9 mouse cellular contexts compared by ENCODE assay signal in the genomic region with DNA sequence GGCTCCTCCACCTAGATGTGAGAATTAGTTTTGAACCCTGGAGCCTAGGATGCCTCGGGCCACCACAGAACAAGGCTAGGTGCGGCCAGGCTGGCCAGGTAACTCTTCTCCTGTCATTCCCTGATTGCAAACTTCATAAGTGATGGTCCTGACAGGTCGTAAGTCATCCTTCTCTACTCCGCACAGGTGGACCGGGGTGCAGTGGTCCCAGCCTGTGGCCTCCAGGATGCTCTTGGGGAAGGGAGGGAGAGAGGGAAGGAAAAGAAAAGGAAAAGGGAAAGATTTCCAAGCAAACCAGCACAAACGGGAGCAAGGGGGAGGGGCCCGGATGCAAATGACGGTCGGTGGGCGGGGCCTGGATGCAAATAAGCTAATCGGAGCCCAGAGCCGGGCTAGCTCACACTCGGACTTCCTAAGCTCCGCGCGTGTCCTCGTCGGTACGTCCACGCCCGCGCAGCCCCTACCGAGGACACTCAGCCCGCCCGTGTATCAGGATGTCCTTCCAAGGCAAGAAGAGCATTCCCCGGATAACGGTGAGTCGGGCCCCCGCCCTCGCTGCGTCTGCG. TPM values are rescaled to one million over a fixed set of nuclear protein-coding genes. Genes with fewer than 3 reads are reported as not detected.
DNase-seq lines count a peak whose midpoint lies in the region; ATAC-seq and TF ChIP-seq lines count a peak whose summit lies in the region.
"Had no signal": no experiment of that assay in that cellular context is flagged by ENCODE, and none has a peak within 500 bp of the region (broad histone marks: within the 10 kb centered on the region; RNA-seq: fewer than 3 reads in every experiment).

A gene (plus strand): TSS at position 373 of the 566 bp plus-strand sequence.

- peak within 1 kb of the TSS; percentile 87 for H3K9ac ChIP-seq in forebrain, embryonic 11.5 days (ENCODE audit: low read length)
- no peak within 1 kb of the TSS for H3K9ac ChIP-seq in heart, postnatal 0 days (replicated peaks; ENCODE audit: low read depth, low read length)
- no peak within 1 kb of the TSS for H3K9ac ChIP-seq in liver, embryonic 14.5 days (replicated peaks)

- ATAC-seq in megakaryocyte, adult 5-6 weeks (ENCODE audit: poor library complexity, severe bottlenecking) = no peak
- peak; percentile 84 for ATAC-seq in forebrain, embryonic 11.5 days (replicated peaks; ENCODE audit: low FRiP score)
- ATAC-seq in heart, postnatal 0 days (ENCODE audit: insufficient read depth, low read depth) = peak; percentile 53; the same call in 1 of the 2 replicates
- no peak for ATAC-seq in liver, embryonic 14.5 days (ENCODE audit: insufficient read depth)

- H3K4me3 ChIP-seq in megakaryocyte, embryonic 14.5 days (replicated peaks) = peak within 1 kb of the TSS; percentile 14
- peak within 1 kb of the TSS; percentile 73 for H3K4me3 ChIP-seq in forebrain, embryonic 11.5 days (ENCODE audit: low read depth, low read length)
- peak within 1 kb of the TSS; percentile 49 for H3K4me3 ChIP-seq in heart, postnatal 0 days (ENCODE audit: low read depth, low read length)
- peak within 1 kb of the TSS; percentile 21 to 24; a peak in 3 of 4 replicates for H3K4me3 ChIP-seq in liver, embryonic 14.5 days (ENCODE audit: insufficient read depth in 1 of 2, low read depth in 2 of 2, low read length in 2 of 2)

- no peak for TF ChIP-seq EP300 in heart, postnatal 0 days (IDR thresholded peaks at IDR 0.05; ENCODE audit: low read depth)
- TF ChIP-seq EP300 in liver, embryonic 14.5 days (IDR thresholded peaks at IDR 0.05; ENCODE audit: low read depth) = no peak

- H3K4me2 ChIP-seq in forebrain, embryonic 11.5 days (ENCODE audit: low read depth, low read length, severe bottlenecking) = peak within 1 kb of the TSS; percentile 77
- peak within 1 kb of the TSS; percentile 68 for H3K4me2 ChIP-seq in heart, postnatal 0 days (ENCODE audit: low read depth, low read length)
- H3K4me2 ChIP-seq in liver, embryonic 14.5 days (ENCODE audit: low read depth) = peak within 1 kb of the TSS; percentile 44

- whole genome bisulfite sequencing in forebrain, embryonic 11.5 days = 7% methylated on average over 32 of the region's 32 CpGs
- 8% methylated on average over 32 of the region's 32 CpGs for WGBS in heart, postnatal 0 days
- WGBS in liver, embryonic 14.5 days (ENCODE audit: insufficient replicate concordance) = 6% methylated on average over 32 of the region's 32 CpGs

- peak within 1 kb of the TSS; percentile 37; the same call in 1 of the 2 replicates for H3K27ac ChIP-seq in forebrain, embryonic 11.5 days (ENCODE audit: low read depth, low read length)
- no peak within 1 kb of the TSS for H3K27ac ChIP-seq in heart, postnatal 0 days (ENCODE audit: low read depth)
- no peak within 1 kb of the TSS for H3K27ac ChIP-seq in liver, embryonic 14.5 days

- no peak for TF ChIP-seq CTCF in heart, postnatal 0 days (IDR thresholded peaks at IDR 0.05; ENCODE audit: low read depth)
- TF ChIP-seq CTCF in liver, embryonic 14.5 days (IDR thresholded peaks at IDR 0.05; ENCODE audit: low read depth) = no peak

- peaks cover 5% of the 10 kb centered on the region; the same call in 1 of the 2 replicates for H3K9me3 ChIP-seq in megakaryocyte, embryonic 14.5 days
- H3K9me3 ChIP-seq in forebrain, embryonic 11.5 days (ENCODE audit: control insufficient read depth, low read length) = no peaks in the 10 kb centered on the region; the same call in 1 of the 2 replicates
- no peaks in the 10 kb centered on the region for H3K9me3 ChIP-seq in heart, postnatal 0 days (replicated peaks; ENCODE audit: control insufficient read depth, low read length)
- no peaks in the 10 kb centered on the region for H3K9me3 ChIP-seq in liver, embryonic 14.5 days (ENCODE audit: control insufficient read depth, low read length)

- H3K27me3 ChIP-seq in megakaryocyte, embryonic 14.5 days (replicated peaks) = peaks cover 83% of the 10 kb centered on the region
- peaks cover 2% of the 10 kb centered on the region for H3K27me3 ChIP-seq in forebrain, embryonic 11.5 days (ENCODE audit: control insufficient read depth, insufficient read depth, low read length)
- H3K27me3 ChIP-seq in heart, postnatal 0 days (ENCODE audit: control insufficient read depth, insufficient read depth, low read length) = peaks cover 61% of the 10 kb centered on the region
- peaks cover 20% of the 10 kb centered on the region for H3K27me3 ChIP-seq in liver, embryonic 14.5 days (ENCODE audit: control insufficient read depth, insufficient read depth, low read length)

- H3K4me1 ChIP-seq in megakaryocyte, embryonic 14.5 days = peaks cover 4% of the 10 kb centered on the region; the same call in 1 of the 2 replicates
- H3K4me1 ChIP-seq in forebrain, embryonic 11.5 days (replicated peaks; ENCODE audit: control insufficient read depth, insufficient read depth, low read length) = 0 out of 2 replicates have a peak, but pooled peaks cover 2% of the 10 kb centered on the region
- H3K4me1 ChIP-seq in heart, postnatal 0 days (ENCODE audit: control insufficient read depth, insufficient read depth) = no peaks in the 10 kb centered on the region
- H3K4me1 ChIP-seq in liver, embryonic 14.5 days (replicated peaks; ENCODE audit: control insufficient read depth in 2 of 2, insufficient read depth in 2 of 2, low read length in 1 of 2) = no peaks in the 10 kb centered on the region

- no peaks in the 10 kb centered on the region for H3K36me3 ChIP-seq in megakaryocyte, embryonic 14.5 days (replicated peaks; ENCODE audit: low read length)
- H3K36me3 ChIP-seq in forebrain, embryonic 11.5 days (ENCODE audit: control insufficient read depth, insufficient read depth, low read length) = no peaks in the 10 kb centered on the region; the same call in 1 of the 2 replicates
- H3K36me3 ChIP-seq in heart, postnatal 0 days (replicated peaks; ENCODE audit: control insufficient read depth, insufficient read depth, low read length) = no peaks in the 10 kb centered on the region
- H3K36me3 ChIP-seq in liver, embryonic 14.5 days (replicated peaks; ENCODE audit: control insufficient read depth, insufficient read depth, low read depth) = no peaks in the 10 kb centered on the region

- DNase-seq in forebrain, embryonic 11.5 days (ENCODE audit: low spot score) = peak; percentile 90
- no peak for DNase-seq in heart, postnatal 0 days (ENCODE audit: low spot score)
- DNase-seq in layer of hippocampus, adult 18-20 months (ENCODE audit: low spot score in 2 of 2) = peak; percentile 83 to 94
- DNase-seq in liver, embryonic 14.5 days (ENCODE audit: low read depth in 3 of 3, low spot score in 3 of 3) = no peak
- peak; percentile 71 for DNase-seq in ovary, postnatal 36 days (ENCODE audit: low spot score)
- DNase-seq in thymus, postnatal 14 days = no peak

RNA-seq across cellular contexts. Expression of the gene that starts here (rescaled TPM):
- not detected in 2 replicates for polyA plus RNA-seq in megakaryocyte, embryonic 14.5 days (2012; ENCODE audit: insufficient read depth, low replicate concordance)
- total RNA-seq in megakaryocyte, adult 5-6 weeks (2015) = not detected in 2 replicates
- total RNA-seq in megakaryocyte, adult 5-6 weeks (2017) = not detected in 2 replicates
- 113 and 125 TPM in 2 replicates for polyA plus RNA-seq in forebrain, embryonic 11.5 days (2014; fragmentation: Nextera tagmentation; extraction: Ambion mirVana)
- total RNA-seq in heart, postnatal 0 days (2014; rRNA removed; ENCODE audit: low replicate concordance) = 0.11 and 4.1 TPM in 2 replicates
- 0.75 and 1.3 TPM in 2 replicates for polyA plus RNA-seq in heart, postnatal 0 days (2015; fragmentation: Nextera tagmentation; extraction: Ambion mirVana)
- total RNA-seq in layer of hippocampus, adult 18-20 months (2021) = 10 to 100 TPM; 43.9 to 44.7 TPM
- polyA plus RNA-seq in liver, embryonic 14.5 days (2012; rRNA removed) = 0.10 and 0.18 TPM in 2 replicates
- 0.08 and 0.15 TPM in 2 replicates for polyA plus RNA-seq in liver, embryonic 14.5 days (2014; fragmentation: Nextera tagmentation; extraction: Ambion mirVana)
- polyA plus RNA-seq: C2C12 had no signal

Comparison
In these comparisons a context has a peak if more than half of its experiments do, and no peak if none do; other contexts are left out.
1. RNA of the gene that starts here (polyA plus RNA-seq): 113 to 125 TPM in forebrain, embryonic 11.5 days; 0.75 to 1.3 TPM in heart, postnatal 0 days, 0.08 to 0.18 TPM in liver, embryonic 14.5 days and not detected in megakaryocyte, embryonic 14.5 days; every median in the first group is over 10 times any median in the second.
2. H3K4me3 ChIP-seq: peak in every context shown above with its lines; median percentile 73 in forebrain, embryonic 11.5 days; 49 in heart, postnatal 0 days; 22 in liver, embryonic 14.5 days; 14 in megakaryocyte, embryonic 14.5 days.
3. ATAC-seq: peak in forebrain, embryonic 11.5 days (single experiment) and heart, postnatal 0 days (single experiment); none in megakaryocyte, adult 5-6 weeks (single experiment) and liver, embryonic 14.5 days (single experiment).
4. DNase-seq: peak in forebrain, embryonic 11.5 days (single experiment), layer of hippocampus, adult 18-20 months (2 of 2) and ovary, postnatal 36 days (single experiment); none in heart, postnatal 0 days (single experiment), liver, embryonic 14.5 days (0 of 3) and thymus, postnatal 14 days (single experiment).
5. Peak in every context shown above with its lines, with median percentiles within 50 percentile points of each other: H3K4me2 ChIP-seq.